Mouse (Mus musculus): ENCODE measurements around the gene Itpk1.

Gene Itpk1

GRCm38 (mm10) chr12:102599801-102600200, 104.9 kb downstream of the Itpk1 start:
- DNase-seq (ENCODE audit: inconsistent age in 2 of 2, low spot score in 1 of 2): no peak

GRCm38 (mm10) chr12:102598535-102598934, 106.2 kb downstream of the Itpk1 start:
- DNase-seq (ENCODE audit: inconsistent age in 2 of 2, low spot score in 1 of 2): no peak

- DNase-seq (ENCODE audit: inconsistent age in 2 of 2, low spot score in 1 of 2): no peak
These were observed 107.3 kb downstream of the Itpk1 start for GRCm38 (mm10) chr12:102597466-102597865.

GRCm38 (mm10) chr12:102596410-102596809, 108.3 kb downstream of the Itpk1 start:
- DNase-seq (ENCODE audit: inconsistent age in 2 of 2, low spot score in 1 of 2): no peak

- no peak for DNase-seq (ENCODE audit: inconsistent age in 2 of 2, low spot score in 1 of 2)
These were observed 110.1 kb downstream of the Itpk1 start for GRCm38 (mm10) chr12:102594627-102595026.

GRCm38 (mm10) chr12:102593699-102594098, 111.0 kb downstream of the Itpk1 start:
- peak; percentile 76 to 83 for DNase-seq (ENCODE audit: inconsistent age in 2 of 2, low spot score in 1 of 2)

- DNase-seq (ENCODE audit: inconsistent age in 2 of 2, low spot score in 1 of 2): no peak
These were observed 113.9 kb downstream of the Itpk1 start for GRCm38 (mm10) chr12:102590711-102591360.

- DNase-seq (ENCODE audit: inconsistent age in 2 of 2, low spot score in 1 of 2): no peak
These were observed 117.6 kb downstream of the Itpk1 start for GRCm38 (mm10) chr12:102587106-102587505.

- DNase-seq (ENCODE audit: inconsistent age in 2 of 2, low spot score in 1 of 2): no peak
These were observed 118.3 kb downstream of the Itpk1 start for GRCm38 (mm10) chr12:102586286-102586881.

GRCm38 (mm10) chr12:102585390-102585789, 119.3 kb downstream of the Itpk1 start:
- DNase-seq (ENCODE audit: inconsistent age in 2 of 2, low spot score in 1 of 2): no peak

- DNase-seq (ENCODE audit: inconsistent age in 2 of 2, low spot score in 1 of 2): no peak
These were observed 122.3 kb downstream of the Itpk1 start for GRCm38 (mm10) chr12:102582441-102582840.

GRCm38 (mm10) chr12:102581579-102582196, 123.0 kb downstream of the Itpk1 start:
- no peak for DNase-seq (ENCODE audit: inconsistent age in 2 of 2, low spot score in 1 of 2)

- peak; percentile 74 to 92 for DNase-seq (ENCODE audit: inconsistent age in 2 of 2, low spot score in 1 of 2)
These were observed 125.7 kb downstream of the Itpk1 start for GRCm38 (mm10) chr12:102579041-102579440.

GRCm38 (mm10) chr12:102576659-102577398, 127.9 kb downstream of the Itpk1 start:
- DNase-seq (ENCODE audit: inconsistent age in 2 of 2, low spot score in 1 of 2): peak in 1 of 2 experiments; percentile 57

GRCm38 (mm10) chr12:102575541-102576329, 129.0 kb downstream of the Itpk1 start:
- peak in 1 of 2 experiments; percentile 61 for DNase-seq (ENCODE audit: inconsistent age in 2 of 2, low spot score in 1 of 2)

GRCm38 (mm10) chr12:102573036-102573435, 131.7 kb downstream of the Itpk1 start:
- no peak for DNase-seq (ENCODE audit: inconsistent age in 2 of 2, low spot score in 1 of 2)

- no peak for DNase-seq (ENCODE audit: inconsistent age in 2 of 2, low spot score in 1 of 2)
These were observed 133.1 kb downstream of the Itpk1 start for GRCm38 (mm10) chr12:102571666-102572065.

GRCm38 (mm10) chr12:102570734-102571133, 134.0 kb downstream of the Itpk1 start:
- no peak for DNase-seq (ENCODE audit: inconsistent age in 2 of 2, low spot score in 1 of 2)

- DNase-seq (ENCODE audit: inconsistent age in 2 of 2, low spot score in 1 of 2): no peak
These were observed 134.6 kb downstream of the Itpk1 start for GRCm38 (mm10) chr12:102570111-102570510.

- DNase-seq (ENCODE audit: inconsistent age in 2 of 2, low spot score in 1 of 2): no peak
These were observed 136.5 kb downstream of the Itpk1 start for GRCm38 (mm10) chr12:102568219-102568618.

- DNase-seq (ENCODE audit: inconsistent age in 2 of 2, low spot score in 1 of 2): no peak
These were observed 137.8 kb downstream of the Itpk1 start for GRCm38 (mm10) chr12:102566951-102567350.

All from adrenal gland, adult (tissue).